Mouse (Mus musculus) telencephalon, adult 2 months (tissue): Measurements from ENCODE around the gene Gm29609.
A peak's percentile ranks its signal among the peaks of the same experiment; 100 is the strongest.
"Not testable (repeated sequence)": the region's sequence is repeated elsewhere in the genome, so short reads cannot be mapped to it uniquely, and the experiment has no call there.

ENCODE experiments used
- DNase-seq: peaks from one replicate; pipeline ENCODE4 v3.0.0-alpha.2; 2011; ENCODE audit warnings: low read depth, low spot score

Gm29609 gene

GRCm38 (mm10) chr5:31179766-31180630 is at the start of gene Gm29609, which contains the start of gene Gtf3c2:
Gene Gm29609 (minus strand): TSS chr5:31179911.
Gene Gtf3c2 (minus strand): TSS chr5:31180144.
- DNase-seq: peak; percentile 98

- DNase-seq: no peak
These were observed 46.9 kb upstream of the Gm29609 start for GRCm38 (mm10) chr5:31226641-31227040.

GRCm38 (mm10) chr5:31222696-31223095 is 43.0 kb upstream of the Gm29609 start:
- DNase-seq: no peak

- no peak for DNase-seq
These were observed 41.7 kb upstream of the Gm29609 start for GRCm38 (mm10) chr5:31221304-31221945.

- peak; percentile 88 for DNase-seq
These were observed 41.0 kb upstream of the Gm29609 start, which contains the start of gene Ppm1g for GRCm38 (mm10) chr5:31220448-31221303. Gene Ppm1g (minus strand): TSS chr5:31220687.

- DNase-seq: no peak
These were observed 40.3 kb upstream of the Gm29609 start for GRCm38 (mm10) chr5:31219911-31220447.

GRCm38 (mm10) chr5:31219474-31219873 is 39.8 kb upstream of the Gm29609 start:
- DNase-seq: no peak

- no peak for DNase-seq
These were observed 39.4 kb upstream of the Gm29609 start for GRCm38 (mm10) chr5:31219070-31219469.

- no peak for DNase-seq
These were observed 38.6 kb upstream of the Gm29609 start for GRCm38 (mm10) chr5:31218294-31218693.

GRCm38 (mm10) chr5:31216554-31216953 is 36.8 kb upstream of the Gm29609 start:
- DNase-seq: not testable (repeated sequence)

GRCm38 (mm10) chr5:31204421-31204820 is 24.7 kb upstream of the Gm29609 start:
- no peak for DNase-seq

GRCm38 (mm10) chr5:31203866-31204265 is 24.2 kb upstream of the Gm29609 start:
- no peak for DNase-seq

GRCm38 (mm10) chr5:31202933-31203332 is 23.2 kb upstream of the Gm29609 start:
- no peak for DNase-seq

GRCm38 (mm10) chr5:31201742-31202590 is 22.3 kb upstream of the Gm29609 start, which contains the start of gene Zfp513:
Gene Zfp513 (minus strand): TSS chr5:31202303.
- peak; percentile 99 for DNase-seq

- DNase-seq: no peak
These were observed 21.5 kb upstream of the Gm29609 start for GRCm38 (mm10) chr5:31201042-31201741.

GRCm38 (mm10) chr5:31200327-31200768 is 20.6 kb upstream of the Gm29609 start:
- DNase-seq: no peak

- DNase-seq: no peak
These were observed 20.2 kb upstream of the Gm29609 start for GRCm38 (mm10) chr5:31199893-31200292.

GRCm38 (mm10) chr5:31199321-31199892 is 19.7 kb upstream of the Gm29609 start:
- DNase-seq: no peak

- DNase-seq: no peak
These were observed 19.1 kb upstream of the Gm29609 start for GRCm38 (mm10) chr5:31198616-31199320.
